Mouse (Mus musculus) urinary bladder, postnatal 4 days (tissue): ENCODE data around the gene Tcp11l1.

Experiments
- DNase-seq, 2 experiments: peaks; one replicate each; pipeline ENCODE4 v3.0.0; 2021 to 2022; ENCODE audit warnings: low spot score in 2 of 2

Gene Tcp11l1

GRCm38 (mm10) chr2:104711585-104712485 is at the start of gene Tcp11l1:
Tcp11l1 (minus strand) TSS chr2:104712169.
- peak; percentile 62 to 64 for DNase-seq

GRCm38 (mm10) chr2:104750611-104751010 is 38.6 kb upstream of the Tcp11l1 start:
- no peak for DNase-seq

GRCm38 (mm10) chr2:104748652-104749183 is 36.7 kb upstream of the Tcp11l1 start:
- DNase-seq, result no peak

GRCm38 (mm10) chr2:104746251-104746650 is 34.3 kb upstream of the Tcp11l1 start:
- DNase-seq, result no peak

GRCm38 (mm10) chr2:104743971-104744370 is 32.0 kb upstream of the Tcp11l1 start:
- no peak for DNase-seq

GRCm38 (mm10) chr2:104743160-104743559 is 31.2 kb upstream of the Tcp11l1 start:
- no peak for DNase-seq

- peak; percentile 85 to 91 for DNase-seq
Measured at GRCm38 (mm10) chr2:104742741-104743064, 30.7 kb upstream of the Tcp11l1 start, which contains the start of gene Depdc7. Depdc7 (minus strand) TSS chr2:104742878.

- DNase-seq, result no peak
Measured at GRCm38 (mm10) chr2:104741896-104742740, 30.1 kb upstream of the Tcp11l1 start.

- no peak for DNase-seq
Measured at GRCm38 (mm10) chr2:104741015-104741758, 29.2 kb upstream of the Tcp11l1 start.

GRCm38 (mm10) chr2:104740248-104740949 is 28.4 kb upstream of the Tcp11l1 start:
- DNase-seq, result no peak

- DNase-seq, result no peak
Measured at GRCm38 (mm10) chr2:104739691-104740090, 27.7 kb upstream of the Tcp11l1 start.

GRCm38 (mm10) chr2:104736241-104736640 is 24.3 kb upstream of the Tcp11l1 start:
- no peak for DNase-seq

- DNase-seq, result no peak
Measured at GRCm38 (mm10) chr2:104732562-104733256, 20.7 kb upstream of the Tcp11l1 start.

- no peak for DNase-seq
Measured at GRCm38 (mm10) chr2:104732033-104732444, 20.1 kb upstream of the Tcp11l1 start.

GRCm38 (mm10) chr2:104727369-104727768 is 15.4 kb upstream of the Tcp11l1 start:
- DNase-seq, result no peak

- DNase-seq, result no peak
Measured at GRCm38 (mm10) chr2:104722021-104722420, 10.1 kb upstream of the Tcp11l1 start.

- no peak for DNase-seq
Measured at GRCm38 (mm10) chr2:104717827-104718226, 5.9 kb upstream of the Tcp11l1 start.

- no peak for DNase-seq
Measured at GRCm38 (mm10) chr2:104717231-104717735, 5.3 kb upstream of the Tcp11l1 start.

GRCm38 (mm10) chr2:104716279-104716678 is 4.3 kb upstream of the Tcp11l1 start, which contains the start of gene Pin1rt1:
Pin1rt1 (minus strand) TSS chr2:104716379.
- no peak for DNase-seq

GRCm38 (mm10) chr2:104714254-104714691 is 2.3 kb upstream of the Tcp11l1 start:
- DNase-seq, result no peak
